Mouse (Mus musculus) cortical plate, adult 2 months (tissue): ENCODE data around the gene Adam15.

Experiments
- CTCF ChIP-seq: fragments of 200-500 bp; IDR thresholded peaks from 2 replicates; pipeline ENCODE4 v1.5.1; 2011; ENCODE audit warnings: mild to moderate bottlenecking, control low read depth, low read length; ENCODE audit not compliant: insufficient read depth; ENCODE audit errors: extremely low read depth
- POLR2A ChIP-seq: fragments of 200-500 bp; IDR thresholded peaks from 2 replicates; pipeline ENCODE4 v1.6.1; 2011; ENCODE audit warnings: mild to moderate bottlenecking, low read length, control low read depth; ENCODE audit not compliant: insufficient read depth; ENCODE audit errors: extremely low read depth

GRCm38 (mm10) chr3:89395419-89395805, 45.6 kb upstream of the Adam15 start:
- TF ChIP-seq POLR2A (no peak), CTCF (no peak)
